Mouse (Mus musculus) liver, embryonic 14.5 days (tissue): ENCODE measurements around the gene Hexim2.

Experiments used
- CTCF ChIP-seq: IDR thresholded peaks from 2 replicates; pipeline ENCODE4 v1.5.1; 2016; ENCODE audit warnings: antibody characterized with exemption, low read depth, control low read depth
- EP300 ChIP-seq: IDR thresholded peaks from 2 replicates; pipeline ENCODE4 v1.6.1; 2016; ENCODE audit warnings: antibody characterized with exemption, low read depth

DNA sequence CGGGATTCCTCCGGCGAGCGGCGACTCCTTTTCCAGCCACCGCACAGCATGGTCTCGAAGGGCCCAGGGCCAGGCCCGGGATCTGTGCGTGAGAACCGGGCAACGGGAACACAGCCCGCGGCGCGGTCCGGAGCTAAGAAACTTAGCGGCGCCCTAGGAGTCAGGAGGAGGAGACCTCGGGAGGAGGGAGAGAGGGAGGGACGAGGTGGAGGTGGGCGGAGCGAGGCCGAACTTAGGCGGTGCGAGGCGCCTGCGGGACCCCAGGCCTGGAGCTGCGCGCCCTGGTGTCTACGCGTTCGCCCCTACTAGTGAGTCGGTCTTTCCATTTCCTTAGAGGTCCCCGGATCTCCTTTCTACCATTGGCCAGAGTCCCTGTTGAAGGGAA lies 30.8 kb upstream of the Hexim2 start, which contains the start of the genes Plcd3 and Acbd4:
- TF ChIP-seq CTCF (no peak), EP300 (no peak)
